Mouse (Mus musculus) c-Kit-negative CD71-positive TER-119-positive erythroid progenitor cells, embryonic 14.5 days (primary cell): ENCODE measurements around the gene Shq1.

ENCODE experiments used
- DNase-seq: peaks from one replicate; pipeline ENCODE4 v3.0.0-alpha.2; 2013; ENCODE audit warnings: low read depth, low spot score

Gene Shq1

DNA sequence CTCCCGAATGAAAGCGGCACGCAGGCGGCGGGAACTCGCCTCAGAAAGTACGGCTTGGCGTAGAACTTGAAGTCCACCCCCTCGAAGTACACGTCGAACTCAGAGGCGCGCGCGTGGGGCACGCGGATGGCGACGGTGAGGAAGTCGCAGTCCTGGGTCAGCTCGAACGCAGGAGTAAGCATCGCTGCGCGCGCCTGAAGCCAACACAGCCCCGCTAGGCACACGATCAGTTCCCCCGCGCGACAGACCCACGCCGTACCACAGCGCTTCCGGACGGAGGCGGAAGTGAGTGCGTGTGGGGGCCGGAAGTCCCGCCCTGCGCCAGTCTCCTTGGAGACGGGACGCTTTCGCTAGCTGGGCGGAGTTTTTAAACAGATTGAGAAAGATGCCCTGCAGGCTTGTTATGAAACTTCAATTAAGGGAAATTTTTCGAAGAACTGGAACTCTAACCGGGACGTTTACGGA is at the start of gene Shq1:
Gene Shq1 (minus strand): TSS at position 278 of the 465 bp plus-strand sequence.
- peak; percentile 76 for DNase-seq

GRCm38 (mm10) chr6:100720098-100720501 is 49.1 kb upstream of the Shq1 start:
- DNase-seq, result no peak

- no peak for DNase-seq
These were observed 45.9 kb upstream of the Shq1 start for GRCm38 (mm10) chr6:100716817-100717216.

DNA sequence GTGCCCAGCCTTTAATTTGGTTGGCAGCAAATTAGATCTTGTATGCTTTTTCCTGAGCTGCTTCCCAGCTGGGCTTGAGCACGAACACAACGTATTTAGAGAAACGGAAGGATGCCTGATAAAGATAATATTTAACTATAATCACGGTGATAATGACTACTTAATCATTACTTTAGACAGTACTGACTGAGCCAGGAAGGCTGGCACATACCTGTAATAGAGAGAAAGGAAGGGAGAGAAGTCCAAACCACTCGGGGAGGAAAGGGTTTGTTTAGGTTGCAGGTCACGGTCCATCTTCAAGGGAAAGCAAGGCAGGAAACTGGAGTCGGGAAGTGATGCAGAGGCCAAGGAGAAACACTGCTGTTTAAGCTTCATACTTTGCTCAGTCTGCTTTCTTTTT is 45.2 kb upstream of the Shq1 start:
- DNase-seq, result no peak

DNA sequence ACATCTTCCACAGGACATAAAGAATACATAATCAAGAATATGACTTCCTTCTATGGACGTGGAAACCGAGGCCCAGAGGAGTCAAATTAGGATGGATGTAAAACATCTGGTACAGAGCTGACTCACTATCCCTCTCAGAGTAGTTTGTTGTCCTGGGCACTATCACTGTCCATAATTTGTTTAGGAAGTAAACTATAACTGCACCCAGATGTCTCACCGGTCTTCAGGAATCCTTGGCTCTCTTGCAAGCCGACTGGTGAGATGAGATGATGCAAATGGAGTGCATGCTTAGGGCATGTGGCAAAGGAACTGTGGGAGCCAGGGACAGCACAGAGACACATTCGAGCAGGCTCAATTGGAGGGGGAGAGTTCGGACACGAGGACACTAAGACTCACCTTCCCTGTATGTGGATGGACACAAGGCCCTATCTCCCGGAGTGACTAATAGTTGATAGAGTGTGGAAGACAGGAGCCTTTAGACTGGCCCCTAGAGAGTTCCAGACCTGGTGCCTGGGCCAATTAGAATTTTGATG is 44.4 kb upstream of the Shq1 start:
- DNase-seq, result no peak

- DNase-seq, result no peak
These were observed 39.9 kb upstream of the Shq1 start for GRCm38 (mm10) chr6:100710866-100711265.

GRCm38 (mm10) chr6:100710170-100710569 is 39.2 kb upstream of the Shq1 start:
- peak; percentile 4 for DNase-seq

GRCm38 (mm10) chr6:100709483-100709882 is 38.5 kb upstream of the Shq1 start:
- no peak for DNase-seq

DNA sequence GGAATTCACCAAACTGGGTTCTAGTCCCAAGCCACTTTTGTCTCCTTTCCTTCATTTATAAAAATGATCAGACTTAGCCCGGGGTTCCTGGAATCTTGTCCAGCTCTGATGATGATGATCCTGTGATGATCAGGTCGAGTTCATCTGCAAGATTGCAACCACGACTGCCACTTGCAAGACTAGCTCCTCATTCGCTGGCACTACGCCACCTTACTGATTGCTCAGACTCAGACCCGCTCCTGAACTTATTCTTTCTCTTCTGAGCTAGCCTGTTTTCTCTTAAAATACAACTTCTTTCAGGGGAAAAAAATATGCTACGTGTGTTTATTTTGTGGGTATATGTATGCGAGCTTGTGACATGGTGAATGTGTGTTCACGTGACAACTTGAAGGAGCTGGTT is 38.0 kb upstream of the Shq1 start:
- no peak for DNase-seq

DNA sequence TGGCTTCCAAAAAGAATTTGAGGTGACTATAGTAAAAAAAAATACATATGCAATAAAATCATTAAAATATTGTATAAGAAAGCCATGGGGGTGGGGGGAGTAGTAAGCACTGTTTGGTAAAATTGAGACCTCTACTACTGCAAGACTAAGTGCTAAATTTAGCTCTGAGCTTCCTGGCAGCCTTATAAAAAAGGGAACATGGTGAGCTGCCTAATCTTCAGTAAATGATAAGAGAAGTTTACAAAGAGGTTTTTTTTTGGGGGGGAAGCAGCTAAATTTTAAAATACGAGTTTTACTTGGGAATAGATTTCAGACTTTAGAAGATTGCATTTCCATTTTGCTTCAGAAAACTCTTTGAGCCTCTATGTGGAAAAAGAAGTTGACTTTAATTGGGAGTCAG is 37.3 kb upstream of the Shq1 start:
- no peak for DNase-seq

- DNase-seq, result no peak
These were observed 36.6 kb upstream of the Shq1 start for GRCm38 (mm10) chr6:100707557-100707956.

GRCm38 (mm10) chr6:100706861-100707260 is 35.9 kb upstream of the Shq1 start:
- no peak for DNase-seq

DNA sequence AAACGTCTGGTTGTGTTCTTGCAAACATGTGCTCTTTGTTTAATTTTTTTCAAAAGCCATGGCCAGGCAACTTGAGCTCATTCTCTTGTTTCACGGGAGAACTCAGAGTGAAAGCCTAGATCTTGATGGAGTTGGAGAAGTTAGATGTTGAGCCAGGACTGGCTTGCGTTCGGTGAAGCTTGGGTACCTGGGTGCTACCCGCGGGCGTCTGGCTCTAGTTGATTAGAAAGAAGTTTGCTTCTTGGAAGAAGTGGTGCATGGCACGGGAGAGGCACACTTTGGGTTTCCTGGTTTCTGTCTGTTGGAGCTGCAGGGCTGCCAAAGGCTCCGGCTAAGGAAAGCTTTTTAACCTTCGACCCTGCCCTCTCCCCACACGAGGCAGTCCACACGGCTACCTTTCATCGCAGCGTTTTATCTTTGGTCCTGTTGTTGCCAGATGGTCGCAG is 34.4 kb upstream of the Shq1 start:
- DNase-seq, result no peak

GRCm38 (mm10) chr6:100704574-100705365 is 33.8 kb upstream of the Shq1 start, which contains the start of gene Gxylt2:
Gene Gxylt2, plus strand, starts transcription at chr6:100704734.
- DNase-seq, result no peak

DNA sequence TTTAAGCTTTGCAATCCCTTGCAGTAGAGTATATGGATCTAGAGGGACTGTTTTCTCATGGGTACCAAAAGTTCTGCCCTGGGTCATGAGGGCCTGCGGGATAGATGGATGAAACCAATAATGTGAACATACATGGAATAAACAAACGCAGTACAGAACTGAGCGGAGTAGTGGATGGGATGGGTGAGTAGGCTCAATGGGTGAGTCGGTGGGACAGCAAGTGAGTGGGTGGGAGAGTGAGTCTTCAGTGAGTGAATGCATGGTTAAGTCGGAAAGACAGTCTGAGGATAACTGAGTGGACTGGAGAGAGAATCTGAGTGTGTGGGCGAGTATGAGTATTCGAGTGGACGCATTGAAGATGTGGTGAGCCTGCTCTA is 33.2 kb upstream of the Shq1 start:
- DNase-seq, result no peak

GRCm38 (mm10) chr6:100700774-100701173 is 29.8 kb upstream of the Shq1 start:
- DNase-seq, result no peak

GRCm38 (mm10) chr6:100699986-100700385 is 29.0 kb upstream of the Shq1 start:
- DNase-seq, result no peak

DNA sequence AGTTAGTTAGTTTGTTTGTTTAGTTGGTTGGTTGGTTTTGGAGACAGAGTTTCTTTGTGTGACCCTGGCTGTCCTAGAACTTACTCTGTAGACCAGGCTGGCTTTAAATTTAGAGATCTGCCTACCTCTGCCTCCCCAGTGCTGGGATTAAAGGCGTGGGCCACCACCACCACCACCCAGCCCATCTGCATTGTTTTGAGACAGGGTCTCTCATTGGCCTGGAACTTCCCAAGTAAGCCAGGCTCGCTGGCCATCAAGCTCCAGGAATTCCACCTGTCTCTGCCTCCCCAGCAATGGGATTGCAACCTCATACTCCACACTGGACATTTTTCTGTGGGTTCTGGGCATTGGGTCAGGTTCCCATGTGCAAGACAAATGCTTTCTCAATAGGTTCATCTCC is 15.4 kb upstream of the Shq1 start:
- no peak for DNase-seq

- DNase-seq, result no peak
These were observed 7.7 kb upstream of the Shq1 start for GRCm38 (mm10) chr6:100678636-100679035.

DNA sequence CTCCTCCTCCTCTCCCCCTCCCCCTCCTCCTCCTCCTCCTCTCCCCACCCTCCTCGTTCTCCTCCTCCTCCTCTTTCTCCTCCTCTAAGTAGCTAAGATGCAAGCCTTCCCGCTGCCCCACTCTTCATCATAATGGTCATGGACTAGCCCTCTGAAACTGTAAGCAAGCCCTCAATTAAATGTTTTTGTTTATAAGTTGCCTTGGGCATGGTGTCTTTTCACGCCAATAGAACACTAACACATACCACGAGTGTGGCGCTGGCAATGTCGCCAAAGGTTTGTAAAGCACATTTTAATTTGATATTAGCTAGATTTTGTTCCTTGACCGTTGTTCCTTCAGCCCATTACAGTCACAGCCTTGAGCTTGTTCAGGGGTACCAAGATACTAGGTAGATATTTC is 5.5 kb upstream of the Shq1 start:
- DNase-seq, result no peak

DNA sequence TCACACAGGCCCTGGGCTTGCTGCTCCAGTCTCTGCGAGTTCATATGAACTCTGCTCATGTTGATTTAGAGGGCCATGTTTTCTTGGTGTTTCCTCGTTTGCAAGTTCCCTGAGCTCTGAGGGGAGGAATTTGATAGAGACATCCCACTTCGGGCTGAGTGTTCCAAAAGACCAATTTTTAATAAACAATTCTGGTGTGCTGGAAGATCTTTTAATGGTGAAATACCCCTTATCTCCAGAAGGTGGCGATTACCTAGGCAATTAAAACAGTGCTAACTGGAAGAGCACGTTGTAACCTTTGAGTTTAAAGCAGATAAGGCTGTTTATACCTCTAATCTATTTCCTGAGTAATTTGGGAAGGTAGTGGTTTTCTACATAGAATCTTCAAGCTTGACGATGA is 4.0 kb upstream of the Shq1 start:
- no peak for DNase-seq

DNA sequence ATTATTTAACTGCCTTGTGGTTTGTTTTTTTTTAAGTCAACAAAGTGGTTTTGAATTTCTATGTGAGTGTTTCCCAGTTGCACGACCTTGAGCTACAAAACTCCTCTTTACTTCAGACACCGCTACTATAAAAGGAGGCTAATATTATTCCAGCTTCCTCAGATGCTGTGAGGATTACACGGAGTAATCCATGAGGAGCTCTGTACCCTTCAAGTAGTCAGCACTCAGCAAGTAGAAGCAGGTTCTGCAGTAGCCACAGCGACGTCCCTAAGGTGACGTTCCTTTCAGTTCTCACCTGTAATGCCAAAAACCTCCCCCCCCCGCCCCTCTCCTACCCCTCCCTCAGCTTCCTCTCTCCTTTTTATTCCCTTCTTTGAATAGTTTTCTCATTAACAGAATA is 444 bp upstream of the Shq1 start:
- no peak for DNase-seq

- peak; percentile 44 for DNase-seq
These were observed 551 bp downstream of the Shq1 start for GRCm38 (mm10) chr6:100670370-100670841.
